Mouse (Mus musculus): ENCODE data around the gene Sp3. TPM values are rescaled to one million over a fixed set of nuclear protein-coding genes. Genes with fewer than 3 reads are reported as not detected.
"Not testable (repeated sequence)": the region's sequence is repeated elsewhere in the genome, so short reads cannot be mapped to it uniquely, and the experiment has no call there.

The Sp3 gene
- polyA plus RNA-seq, 1 experiment: 13.7 TPM

GRCm38 (mm10) chr2:73000194-73000593 lies 19.9 kb upstream of the Sp3 start:
- no peak for DNase-seq
- Histone ChIP-seq H3K36me3 (ENCODE audit: control insufficient read depth, insufficient read depth, low read length) (no peaks in the 10 kb centered on the region), H3K4me3 (ENCODE audit: insufficient read depth, low read depth, low read length) (no peak overlapping the region), H3K4me1 (ENCODE audit: control insufficient read depth, insufficient read depth, low read length) (0 out of 2 replicates have a peak, but pooled peaks cover 3% of the 10 kb centered on the region), H3K27ac (ENCODE audit: insufficient read depth, low read depth, low read length) (no peak overlapping the region), H3K27me3 (replicated peaks; ENCODE audit: control insufficient read depth, insufficient read depth, low read length) (no peaks in the 10 kb centered on the region)
- no peak for TF ChIP-seq CTCF (conservative IDR thresholded peaks at IDR 0.05; ENCODE audit: insufficient read depth, insufficient read length, low read depth, low read length)
- WGBS: 69% methylated on average over 8 of the region's 8 CpGs

DNA sequence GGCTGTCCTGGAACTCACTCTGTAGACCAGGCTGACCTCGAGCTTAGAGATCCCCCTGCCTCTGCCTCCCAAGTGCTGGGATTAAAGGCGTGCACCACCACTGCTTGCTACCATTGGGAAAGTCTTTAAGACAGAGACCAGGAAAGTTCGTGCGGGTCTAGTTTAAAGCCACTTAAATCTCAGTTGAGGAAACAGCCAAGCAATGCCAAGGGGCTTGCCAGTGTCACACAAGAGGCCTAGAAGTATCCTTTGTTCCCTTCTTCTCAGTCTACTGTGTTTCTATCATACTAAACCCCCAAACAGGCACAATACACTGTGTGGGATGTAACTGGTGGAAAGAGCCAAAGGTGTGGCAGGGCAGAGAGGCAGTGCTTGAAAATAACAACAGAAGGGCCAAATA lies 17.3 kb upstream of the Sp3 start:
- no peaks in the 10 kb centered on the region for H3K27me3 ChIP-seq (replicated peaks; ENCODE audit: control insufficient read depth, insufficient read depth, low read length)
- H3K36me3 ChIP-seq (ENCODE audit: control insufficient read depth, insufficient read depth, low read length): no peaks in the 10 kb centered on the region
- TF ChIP-seq POLR2A (IDR thresholded peaks at IDR 0.05; ENCODE audit: low read depth, low read length): no peak
- TF ChIP-seq CTCF (conservative IDR thresholded peaks at IDR 0.05; ENCODE audit: insufficient read depth, insufficient read length, low read depth, low read length): no peak
- no peak overlapping the region for H3K27ac ChIP-seq (ENCODE audit: insufficient read depth, low read depth, low read length)
- WGBS: 95% methylated on average over 4 of the region's 4 CpGs
- no peak for DNase-seq
- no peak overlapping the region for H3K4me3 ChIP-seq (ENCODE audit: insufficient read depth, low read depth, low read length)
- H3K4me1 ChIP-seq (ENCODE audit: control insufficient read depth, insufficient read depth, low read length): 0 out of 2 replicates have a peak, but pooled peaks cover 3% of the 10 kb centered on the region

- peak; percentile 58 for DNase-seq
- H3K36me3 ChIP-seq (ENCODE audit: control insufficient read depth, insufficient read depth, low read length): no peaks in the 10 kb centered on the region
- no peak overlapping the region for H3K27ac ChIP-seq (ENCODE audit: insufficient read depth, low read depth, low read length)
- 54% methylated on average over 9 of the region's 9 CpGs for WGBS
- no peak for TF ChIP-seq POLR2A (IDR thresholded peaks at IDR 0.05; ENCODE audit: low read depth, low read length)
- TF ChIP-seq CTCF (conservative IDR thresholded peaks at IDR 0.05; ENCODE audit: insufficient read depth, insufficient read length, low read depth, low read length): 0 out of 2 replicates have a peak, but pooled peaks have one; percentile 7
- no peak overlapping the region for H3K4me3 ChIP-seq (ENCODE audit: insufficient read depth, low read depth, low read length)
- 0 out of 2 replicates have a peak, but pooled peaks cover 3% of the 10 kb centered on the region for H3K4me1 ChIP-seq (ENCODE audit: control insufficient read depth, insufficient read depth, low read length)
- H3K27me3 ChIP-seq (replicated peaks; ENCODE audit: control insufficient read depth, insufficient read depth, low read length): no peaks in the 10 kb centered on the region
These were observed 16.6 kb upstream of the Sp3 start for GRCm38 (mm10) chr2:72996808-72997378.

DNA sequence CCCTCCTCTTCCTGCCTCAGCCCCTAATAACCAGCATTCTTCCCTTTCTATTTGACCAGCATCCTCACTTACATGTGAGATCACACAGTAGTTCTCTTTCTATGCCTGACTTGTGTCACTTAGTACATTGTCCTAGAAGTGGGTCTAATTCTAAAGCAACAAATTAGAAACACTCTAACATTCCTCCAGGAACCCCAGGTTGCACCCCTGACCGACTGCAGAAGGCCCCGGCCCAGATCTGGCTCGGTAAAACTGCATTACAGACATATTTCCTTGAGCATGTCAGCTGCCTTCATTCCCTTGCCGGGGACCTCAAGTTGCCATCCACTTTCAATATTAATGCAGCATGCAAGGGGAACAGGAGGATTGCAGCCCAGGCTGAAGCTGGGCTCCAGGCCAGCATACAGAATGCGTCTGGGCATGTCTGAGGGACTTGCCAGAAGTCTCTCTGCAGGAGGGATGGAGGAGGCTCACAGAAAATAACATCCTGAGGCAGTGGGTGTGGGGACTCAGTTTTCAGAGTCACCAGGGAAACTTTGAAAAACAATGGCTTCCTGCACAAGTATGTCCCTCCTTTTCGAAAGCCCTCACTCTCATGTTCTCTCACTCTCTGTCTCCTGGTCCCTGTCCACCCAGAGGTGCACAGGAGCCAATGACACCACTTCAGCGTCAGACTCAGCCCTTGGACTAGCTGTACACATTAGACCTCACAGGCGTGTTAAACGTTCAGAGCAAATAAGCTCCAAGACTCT lies 15.3 kb upstream of the Sp3 start:
- H3K27ac ChIP-seq (ENCODE audit: insufficient read depth, low read depth, low read length): peak overlapping the region; percentile 35; the same call in 1 of the 2 replicates
- no peak overlapping the region for H3K4me3 ChIP-seq (ENCODE audit: insufficient read depth, low read depth, low read length)
- H3K4me1 ChIP-seq (ENCODE audit: control insufficient read depth, insufficient read depth, low read length): 0 out of 2 replicates have a peak, but pooled peaks cover 3% of the 10 kb centered on the region
- no peaks in the 10 kb centered on the region for H3K36me3 ChIP-seq (ENCODE audit: control insufficient read depth, insufficient read depth, low read length)
- H3K27me3 ChIP-seq (replicated peaks; ENCODE audit: control insufficient read depth, insufficient read depth, low read length): no peaks in the 10 kb centered on the region
- peak; percentile 69 for DNase-seq
- no peak for TF ChIP-seq POLR2A (IDR thresholded peaks at IDR 0.05; ENCODE audit: low read depth, low read length)
- WGBS: 23% methylated on average over 9 of the region's 9 CpGs

DNA sequence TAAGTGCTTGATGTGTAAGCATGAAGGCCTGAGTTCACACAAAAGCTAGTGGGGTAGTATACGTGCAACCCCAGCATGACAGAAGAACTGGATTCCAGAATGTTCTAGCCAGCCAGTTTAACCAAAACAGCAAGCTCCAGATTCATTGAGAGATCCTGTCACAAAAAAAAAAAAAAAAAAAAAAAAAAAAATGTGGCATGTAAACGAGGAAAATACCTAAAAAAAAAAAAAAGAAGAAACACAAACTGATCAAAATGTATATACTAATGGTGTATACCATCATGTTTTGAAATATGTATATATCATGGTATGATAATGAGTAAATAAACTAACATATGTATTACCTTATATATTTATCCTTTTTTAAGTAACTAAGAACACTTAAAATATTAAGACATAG lies 13.9 kb upstream of the Sp3 start:
- Histone ChIP-seq H3K4me1 (ENCODE audit: control insufficient read depth, insufficient read depth, low read length) (0 out of 2 replicates have a peak, but pooled peaks cover 3% of the 10 kb centered on the region), H3K4me3 (ENCODE audit: insufficient read depth, low read depth, low read length) (no peak overlapping the region), H3K36me3 (ENCODE audit: control insufficient read depth, insufficient read depth, low read length) (no peaks in the 10 kb centered on the region), H3K27ac (ENCODE audit: insufficient read depth, low read depth, low read length) (no peak overlapping the region), H3K27me3 (replicated peaks; ENCODE audit: control insufficient read depth, insufficient read depth, low read length) (no peaks in the 10 kb centered on the region)
- no peak for TF ChIP-seq CTCF (conservative IDR thresholded peaks at IDR 0.05; ENCODE audit: insufficient read depth, insufficient read length, low read depth, low read length)
- no peak for TF ChIP-seq POLR2A (IDR thresholded peaks at IDR 0.05; ENCODE audit: low read depth, low read length)
- WGBS: 68% methylated on average over 2 of the region's 2 CpGs
- DNase-seq: no peak

DNA sequence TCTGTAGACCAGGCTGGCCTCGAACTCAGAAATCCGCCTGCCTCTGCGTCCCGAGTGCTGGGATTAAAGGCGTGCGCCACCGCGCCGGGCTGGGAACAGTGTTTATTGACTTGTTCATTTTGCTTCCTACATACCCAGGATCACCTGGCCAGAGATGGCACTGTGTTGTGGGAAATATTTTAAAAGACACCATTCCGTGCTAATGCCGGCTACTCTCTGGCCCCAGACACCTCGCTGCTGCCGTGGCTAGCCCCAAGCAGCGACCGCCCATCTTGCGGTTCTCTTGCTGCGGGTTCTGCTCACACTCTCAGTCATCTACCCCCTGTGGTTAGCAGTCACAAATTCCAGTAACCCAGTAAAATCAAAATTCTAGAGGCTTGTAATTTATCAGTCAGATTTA lies 12.3 kb upstream of the Sp3 start:
- Histone ChIP-seq H3K27ac (ENCODE audit: insufficient read depth, low read depth, low read length) (no peak overlapping the region), H3K36me3 (ENCODE audit: control insufficient read depth, insufficient read depth, low read length) (no peaks in the 10 kb centered on the region), H3K4me3 (ENCODE audit: insufficient read depth, low read depth, low read length) (no peak overlapping the region), H3K4me1 (ENCODE audit: control insufficient read depth, insufficient read depth, low read length) (0 out of 2 replicates have a peak, but pooled peaks cover 3% of the 10 kb centered on the region), H3K27me3 (replicated peaks; ENCODE audit: control insufficient read depth, insufficient read depth, low read length) (no peaks in the 10 kb centered on the region)
- no peak for DNase-seq
- no peak for TF ChIP-seq CTCF (conservative IDR thresholded peaks at IDR 0.05; ENCODE audit: insufficient read depth, insufficient read length, low read depth, low read length)
- TF ChIP-seq POLR2A (IDR thresholded peaks at IDR 0.05; ENCODE audit: low read depth, low read length): no peak
- 98% methylated on average over 17 of the region's 17 CpGs for WGBS

DNA sequence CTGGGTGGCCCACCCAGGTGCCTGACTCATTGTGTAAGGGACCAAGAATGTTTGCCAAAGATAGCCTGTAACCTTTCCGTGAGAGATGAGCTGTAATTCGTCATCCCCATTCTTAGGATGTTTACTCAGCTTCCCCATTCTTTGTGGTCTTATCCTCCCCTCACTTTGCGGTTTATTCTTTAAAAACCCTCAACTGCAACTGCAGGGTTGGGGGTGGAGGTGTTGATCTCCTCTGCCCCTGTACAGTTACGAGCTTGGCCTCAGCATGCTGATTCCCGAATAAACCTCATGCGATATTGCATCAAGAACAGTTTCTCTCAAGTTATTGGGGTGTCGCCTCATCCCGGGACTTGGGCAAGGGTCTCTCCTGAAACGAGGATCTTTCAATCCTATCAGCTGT lies 8.7 kb upstream of the Sp3 start:
- not testable (repeated sequence) for DNase-seq; H3K4me1 ChIP-seq (ENCODE audit: control insufficient read depth, insufficient read depth, low read length); H3K4me3 ChIP-seq (ENCODE audit: insufficient read depth, low read depth, low read length); H3K27me3 ChIP-seq (replicated peaks; ENCODE audit: control insufficient read depth, insufficient read depth, low read length); H3K27ac ChIP-seq (ENCODE audit: insufficient read depth, low read depth, low read length); H3K36me3 ChIP-seq (ENCODE audit: control insufficient read depth, insufficient read depth, low read length)
- WGBS: 95% methylated on average over 9 of the region's 9 CpGs

Data from kidney, adult 2 months (tissue).